Mouse (Mus musculus): ENCODE measurements at regions not wholly inside any gene's neighbourhood (a gene's known extent, or its start where the extent isn't known, plus 50 kb on each side); places are given as distances from the start of the nearest gene placed in this dataset.

DNA sequence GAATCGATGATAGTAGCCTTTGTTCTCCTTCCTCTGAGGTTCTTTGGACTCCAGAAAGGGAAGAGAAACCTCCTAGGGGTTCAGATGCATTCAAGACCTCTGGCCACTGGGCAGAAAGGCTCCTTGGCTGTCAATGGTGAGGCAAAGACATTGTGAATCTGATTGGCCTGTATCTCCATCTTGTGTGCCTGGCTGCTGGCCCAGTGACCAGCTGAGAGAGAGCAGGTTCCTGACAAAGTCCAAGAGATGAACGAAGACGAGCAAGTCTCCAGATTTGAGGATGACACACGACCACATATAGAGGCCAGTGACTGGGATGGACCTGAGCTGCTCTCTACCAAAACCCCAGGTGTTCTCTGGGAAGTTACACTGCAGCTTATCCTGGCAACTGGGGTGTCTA lies 305.4 kb upstream of the Zmiz1 start:
- Histone ChIP-seq H3K36me3 (ENCODE audit: control insufficient read depth, insufficient read depth, low read length) (no peaks in the 10 kb centered on the region), H3K9ac (ENCODE audit: low read length) (no peak overlapping the region), H3K27me3 (replicated peaks; ENCODE audit: control insufficient read depth, insufficient read depth, low read length) (no peaks in the 10 kb centered on the region), H3K9me3 (ENCODE audit: control insufficient read depth, low read length) (no peaks in the 10 kb centered on the region), H3K27ac (ENCODE audit: low read depth) (no peak overlapping the region), H3K4me1 (replicated peaks; ENCODE audit: control insufficient read depth, insufficient read depth, low read length) (peaks cover 10% of the 10 kb centered on the region), H3K4me3 (ENCODE audit: low read depth, low read length) (no peak overlapping the region), H3K4me2 (ENCODE audit: low read length) (no peak overlapping the region)
- no peak for DNase-seq (ENCODE audit: low spot score)
- no peak for ATAC-seq (replicated peaks; ENCODE audit: low FRiP score, low TSS enrichment, low read depth)
- 89% methylated on average over 4 of the region's 4 CpGs for WGBS

- Histone ChIP-seq H3K27ac (ENCODE audit: low read depth) (no peak overlapping the region), H3K9me3 (ENCODE audit: control insufficient read depth, low read length) (no peaks in the 10 kb centered on the region), H3K4me3 (ENCODE audit: low read depth, low read length) (no peak overlapping the region), H3K36me3 (ENCODE audit: control insufficient read depth, insufficient read depth, low read length) (no peaks in the 10 kb centered on the region), H3K9ac (ENCODE audit: low read length) (no peak overlapping the region), H3K27me3 (replicated peaks; ENCODE audit: control insufficient read depth, insufficient read depth, low read length) (no peaks in the 10 kb centered on the region), H3K4me1 (replicated peaks; ENCODE audit: control insufficient read depth, insufficient read depth, low read length) (peaks cover 10% of the 10 kb centered on the region), H3K4me2 (ENCODE audit: low read length) (no peak overlapping the region)
- 78% methylated on average over 8 of the region's 8 CpGs for WGBS
- ATAC-seq (replicated peaks; ENCODE audit: low FRiP score, low TSS enrichment, low read depth) (0 out of 2 replicates have a peak, but pooled peaks have one; percentile 32), DNase-seq (ENCODE audit: low spot score) (no peak)
Observed at GRCm38 (mm10) chr14:25154180-25154579, 304.8 kb upstream of the Zmiz1 start.

GRCm38 (mm10) chr14:25155008-25155783 lies 303.8 kb upstream of the Zmiz1 start:
- Histone ChIP-seq H3K4me1 (replicated peaks; ENCODE audit: control insufficient read depth, insufficient read depth, low read length) (peaks cover 10% of the 10 kb centered on the region), H3K36me3 (ENCODE audit: control insufficient read depth, insufficient read depth, low read length) (no peaks in the 10 kb centered on the region), H3K9me3 (ENCODE audit: control insufficient read depth, low read length) (no peaks in the 10 kb centered on the region), H3K27me3 (replicated peaks; ENCODE audit: control insufficient read depth, insufficient read depth, low read length) (no peaks in the 10 kb centered on the region), H3K4me3 (ENCODE audit: low read depth, low read length) (no peak overlapping the region), H3K9ac (ENCODE audit: low read length) (no peak overlapping the region), H3K27ac (ENCODE audit: low read depth) (no peak overlapping the region), H3K4me2 (ENCODE audit: low read length) (no peak overlapping the region)
- DNase-seq (ENCODE audit: low spot score) (no peak), ATAC-seq (replicated peaks; ENCODE audit: low FRiP score, low TSS enrichment, low read depth) (no peak)
- 67% methylated on average over 7 of the region's 7 CpGs for WGBS

GRCm38 (mm10) chr14:25156171-25156570 lies 302.8 kb upstream of the Zmiz1 start:
- Histone ChIP-seq H3K4me2 (ENCODE audit: low read length) (no peak overlapping the region), H3K36me3 (ENCODE audit: control insufficient read depth, insufficient read depth, low read length) (no peaks in the 10 kb centered on the region), H3K9ac (ENCODE audit: low read length) (no peak overlapping the region), H3K4me3 (ENCODE audit: low read depth, low read length) (no peak overlapping the region), H3K9me3 (ENCODE audit: control insufficient read depth, low read length) (no peaks in the 10 kb centered on the region), H3K27ac (ENCODE audit: low read depth) (no peak overlapping the region), H3K4me1 (replicated peaks; ENCODE audit: control insufficient read depth, insufficient read depth, low read length) (peaks cover 12% of the 10 kb centered on the region), H3K27me3 (replicated peaks; ENCODE audit: control insufficient read depth, insufficient read depth, low read length) (no peaks in the 10 kb centered on the region)
- DNase-seq (ENCODE audit: low spot score) (no peak), ATAC-seq (replicated peaks; ENCODE audit: low FRiP score, low TSS enrichment, low read depth) (no peak)
- 67% methylated on average over 9 of the region's 9 CpGs for WGBS

GRCm38 (mm10) chr14:25161684-25162321 lies 297.2 kb upstream of the Zmiz1 start:
- 85% methylated on average over 8 of the region's 8 CpGs for WGBS
- H3K4me3 ChIP-seq (ENCODE audit: low read depth, low read length) = no peak overlapping the region
- no peak for DNase-seq (ENCODE audit: low spot score)
- no peak overlapping the region for H3K27ac ChIP-seq (ENCODE audit: low read depth)
- H3K36me3 ChIP-seq (ENCODE audit: control insufficient read depth, insufficient read depth, low read length) = no peaks in the 10 kb centered on the region
- H3K9ac ChIP-seq (ENCODE audit: low read length) = no peak overlapping the region
- H3K4me2 ChIP-seq (ENCODE audit: low read length) = no peak overlapping the region
- no peak for ATAC-seq (replicated peaks; ENCODE audit: low FRiP score, low TSS enrichment, low read depth)
- H3K27me3 ChIP-seq (replicated peaks; ENCODE audit: control insufficient read depth, insufficient read depth, low read length) = no peaks in the 10 kb centered on the region
- H3K9me3 ChIP-seq (ENCODE audit: control insufficient read depth, low read length) = no peaks in the 10 kb centered on the region
- peaks cover 8% of the 10 kb centered on the region; the same call in 1 of the 2 replicates for H3K4me1 ChIP-seq (replicated peaks; ENCODE audit: control insufficient read depth, insufficient read depth, low read length)

- H3K4me1 ChIP-seq (replicated peaks; ENCODE audit: control insufficient read depth, insufficient read depth, low read length) = peaks cover 24% of the 10 kb centered on the region
- ATAC-seq (replicated peaks; ENCODE audit: low FRiP score, low TSS enrichment, low read depth) (no peak), DNase-seq (ENCODE audit: low spot score) (no peak)
- no peaks in the 10 kb centered on the region for H3K9me3 ChIP-seq (ENCODE audit: control insufficient read depth, low read length)
- 0 out of 2 replicates have a peak overlapping the region, but pooled peaks have one; percentile 1 for H3K27ac ChIP-seq (ENCODE audit: low read depth)
- no peak overlapping the region for H3K4me3 ChIP-seq (ENCODE audit: low read depth, low read length)
- H3K4me2 ChIP-seq (ENCODE audit: low read length) = no peak overlapping the region
- no peak overlapping the region for H3K9ac ChIP-seq (ENCODE audit: low read length)
- no peaks in the 10 kb centered on the region for H3K27me3 ChIP-seq (replicated peaks; ENCODE audit: control insufficient read depth, insufficient read depth, low read length)
- WGBS = 29% methylated on average over 1 of the region's 1 CpGs
- H3K36me3 ChIP-seq (ENCODE audit: control insufficient read depth, insufficient read depth, low read length) = no peaks in the 10 kb centered on the region
Observed at GRCm38 (mm10) chr14:25166217-25166616, 292.8 kb upstream of the Zmiz1 start.

DNA sequence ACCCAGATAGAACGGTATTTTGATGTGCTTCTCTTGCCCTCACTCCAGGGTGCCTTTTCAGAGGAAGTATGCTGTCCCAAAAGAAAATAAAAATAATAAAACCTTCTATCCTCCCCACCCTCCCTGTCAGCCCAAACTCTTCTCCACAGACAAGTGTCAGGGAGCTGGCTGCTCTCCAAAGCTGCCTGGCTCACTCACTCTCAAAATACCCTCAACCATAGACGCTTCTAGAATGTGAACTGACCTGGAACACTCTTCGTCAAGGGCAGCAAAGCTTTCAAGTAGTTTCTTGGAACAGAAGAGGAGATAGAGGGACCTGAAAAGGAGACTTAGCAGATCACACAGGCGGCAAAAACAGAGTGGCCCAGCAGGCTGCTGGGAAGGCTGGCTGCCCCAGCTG lies 291.4 kb upstream of the Zmiz1 start:
- no peak overlapping the region for H3K9ac ChIP-seq (ENCODE audit: low read length)
- H3K27ac ChIP-seq (ENCODE audit: low read depth) = peak overlapping the region; percentile 18; the same call in 1 of the 2 replicates
- H3K36me3 ChIP-seq (ENCODE audit: control insufficient read depth, insufficient read depth, low read length) = no peaks in the 10 kb centered on the region
- peaks cover 24% of the 10 kb centered on the region for H3K4me1 ChIP-seq (replicated peaks; ENCODE audit: control insufficient read depth, insufficient read depth, low read length)
- ATAC-seq (replicated peaks; ENCODE audit: low FRiP score, low TSS enrichment, low read depth) (no peak), DNase-seq (ENCODE audit: low spot score) (no peak)
- H3K4me3 ChIP-seq (ENCODE audit: low read depth, low read length) = no peak overlapping the region
- H3K27me3 ChIP-seq (replicated peaks; ENCODE audit: control insufficient read depth, insufficient read depth, low read length) = no peaks in the 10 kb centered on the region
- no peaks in the 10 kb centered on the region for H3K9me3 ChIP-seq (ENCODE audit: control insufficient read depth, low read length)
- WGBS = 52% methylated on average over 4 of the region's 4 CpGs
- H3K4me2 ChIP-seq (ENCODE audit: low read length) = no peak overlapping the region

DNA sequence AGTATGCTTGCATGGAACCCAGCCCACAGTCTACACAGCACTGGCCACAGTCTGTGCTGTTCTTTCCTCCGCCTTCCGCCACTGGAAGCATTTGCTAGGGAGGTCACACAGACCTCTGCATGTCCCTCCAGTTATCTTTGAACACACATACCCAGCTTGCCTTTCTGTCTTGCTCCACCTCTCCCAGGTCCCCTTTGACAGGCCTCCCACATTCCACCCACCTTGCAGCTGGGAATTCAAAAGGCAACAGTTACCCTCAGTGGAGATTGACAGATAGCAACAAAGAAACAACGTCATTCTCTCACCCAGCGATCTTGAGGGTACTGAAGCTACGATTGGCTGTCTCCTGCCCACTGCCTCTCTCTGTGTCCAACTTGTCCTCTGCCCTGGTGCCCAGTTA lies 290.7 kb upstream of the Zmiz1 start:
- no peak overlapping the region for H3K4me2 ChIP-seq (ENCODE audit: low read length)
- WGBS = 66% methylated on average over 5 of the region's 5 CpGs
- no peaks in the 10 kb centered on the region for H3K9me3 ChIP-seq (ENCODE audit: control insufficient read depth, low read length)
- H3K9ac ChIP-seq (ENCODE audit: low read length) = no peak overlapping the region
- no peaks in the 10 kb centered on the region for H3K36me3 ChIP-seq (ENCODE audit: control insufficient read depth, insufficient read depth, low read length)
- no peak overlapping the region for H3K4me3 ChIP-seq (ENCODE audit: low read depth, low read length)
- H3K27me3 ChIP-seq (replicated peaks; ENCODE audit: control insufficient read depth, insufficient read depth, low read length) = no peaks in the 10 kb centered on the region
- ATAC-seq (replicated peaks; ENCODE audit: low FRiP score, low TSS enrichment, low read depth) (no peak), DNase-seq (ENCODE audit: low spot score) (no peak)
- H3K4me1 ChIP-seq (replicated peaks; ENCODE audit: control insufficient read depth, insufficient read depth, low read length) = peaks cover 24% of the 10 kb centered on the region
- H3K27ac ChIP-seq (ENCODE audit: low read depth) = peak overlapping the region; percentile 18; the same call in 1 of the 2 replicates

DNA sequence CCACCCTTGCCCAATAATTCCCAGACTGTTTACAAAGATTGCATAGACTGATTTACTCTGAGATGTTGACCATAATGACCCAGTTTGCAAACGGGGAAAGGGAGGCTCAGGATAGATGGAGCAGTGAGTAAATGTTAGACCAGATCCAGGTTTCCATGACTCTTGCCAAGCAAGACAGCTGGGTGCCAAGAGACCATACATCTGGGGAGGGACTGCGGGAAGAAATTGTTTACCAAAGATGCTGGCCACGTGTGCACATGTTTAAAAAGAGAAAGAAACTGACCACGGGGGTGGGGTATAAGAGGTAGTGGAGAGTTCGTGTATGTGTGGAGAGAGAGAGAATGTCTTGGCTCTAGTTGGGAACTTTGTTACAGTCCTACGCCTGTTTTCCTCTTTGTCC lies 285.7 kb upstream of the Zmiz1 start:
- H3K27me3 ChIP-seq (replicated peaks; ENCODE audit: control insufficient read depth, insufficient read depth, low read length) = no peaks in the 10 kb centered on the region
- no peak overlapping the region for H3K9ac ChIP-seq (ENCODE audit: low read length)
- H3K4me3 ChIP-seq (ENCODE audit: low read depth, low read length) = no peak overlapping the region
- no peak for DNase-seq (ENCODE audit: low spot score)
- ATAC-seq (replicated peaks; ENCODE audit: low FRiP score, low TSS enrichment, low read depth) = no peak
- H3K9me3 ChIP-seq (ENCODE audit: control insufficient read depth, low read length) = no peaks in the 10 kb centered on the region
- H3K4me2 ChIP-seq (ENCODE audit: low read length) = no peak overlapping the region
- H3K27ac ChIP-seq (ENCODE audit: low read depth) = no peak overlapping the region
- peaks cover 19% of the 10 kb centered on the region for H3K4me1 ChIP-seq (replicated peaks; ENCODE audit: control insufficient read depth, insufficient read depth, low read length)
- WGBS = 42% methylated on average over 6 of the region's 6 CpGs
- H3K36me3 ChIP-seq (ENCODE audit: control insufficient read depth, insufficient read depth, low read length) = no peaks in the 10 kb centered on the region

All from intestine, embryonic 14.5 days (tissue).